Mouse (Mus musculus): ENCODE data around the gene Ank3. TPM values are rescaled to one million over a fixed set of nuclear protein-coding genes. Genes with fewer than 3 reads are reported as not detected.

Ank3 gene
- polyA plus RNA-seq, 1 experiment from 2014 or later: 102 TPM

GRCm38 (mm10) chr10:69662338-69662737, 263.8 kb downstream of the Ank3 start:
- peak; percentile 77 for ATAC-seq
- Histone ChIP-seq H3K9me3 (no peaks in the 10 kb centered on the region), H3K27ac (no peak overlapping the region; the same call in 1 of the 2 replicates), H3K4me3 (replicated peaks) (no peak overlapping the region), H3K36me3 (no peaks in the 10 kb centered on the region), H3K4me1 (replicated peaks) (peaks cover 10% of the 10 kb centered on the region), H3K9ac (replicated peaks) (no peak overlapping the region), H3K4me2 (replicated peaks) (no peak overlapping the region), H3K27me3 (no peaks in the 10 kb centered on the region)
- 9% methylated on average over 7 of the region's 7 CpGs for WGBS

GRCm38 (mm10) chr10:69667482-69667881, 268.9 kb downstream of the Ank3 start:
- Histone ChIP-seq H3K9ac (replicated peaks) (no peak overlapping the region), H3K9me3 (no peaks in the 10 kb centered on the region), H3K36me3 (no peaks in the 10 kb centered on the region), H3K27ac (no peak overlapping the region), H3K4me3 (replicated peaks) (no peak overlapping the region), H3K4me2 (replicated peaks) (no peak overlapping the region), H3K4me1 (replicated peaks) (peaks cover 8% of the 10 kb centered on the region; the same call in 1 of the 2 replicates), H3K27me3 (no peaks in the 10 kb centered on the region)
- WGBS: 70% methylated on average over 4 of the region's 4 CpGs
- no peak for ATAC-seq

GRCm38 (mm10) chr10:69670496-69670895, 271.9 kb downstream of the Ank3 start:
- 0 out of 2 replicates have a peak, but pooled peaks cover 3% of the 10 kb centered on the region for H3K4me1 ChIP-seq (replicated peaks)

DNA sequence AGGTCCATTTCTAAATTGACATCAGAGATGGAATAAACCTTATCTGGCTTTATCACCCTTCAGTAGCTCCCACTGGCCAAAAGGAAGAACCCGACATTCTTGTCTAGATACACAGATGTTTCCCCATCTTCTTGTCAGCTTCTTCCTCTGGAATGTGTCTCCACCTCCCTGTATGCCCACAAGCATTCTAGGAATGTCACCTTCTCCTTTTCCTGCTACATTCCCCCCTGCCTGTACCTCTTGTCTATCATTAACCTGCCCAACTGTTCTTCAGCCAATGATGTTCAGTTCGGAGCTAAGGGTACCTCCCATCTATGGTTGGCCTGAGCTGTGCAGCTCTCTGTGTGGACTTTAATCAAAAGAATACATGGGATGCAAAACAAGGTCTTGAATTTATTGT, 272.4 kb downstream of the Ank3 start:
- H3K4me1 ChIP-seq (replicated peaks): no peaks in the 10 kb centered on the region
- H3K36me3 ChIP-seq: no peaks in the 10 kb centered on the region
- no peak overlapping the region for H3K9ac ChIP-seq (replicated peaks)
- WGBS: 92% methylated on average over 2 of the region's 2 CpGs
- no peak overlapping the region for H3K27ac ChIP-seq
- H3K27me3 ChIP-seq: no peaks in the 10 kb centered on the region
- H3K4me2 ChIP-seq (replicated peaks): no peak overlapping the region
- no peak for ATAC-seq
- H3K4me3 ChIP-seq (replicated peaks): no peak overlapping the region
- no peaks in the 10 kb centered on the region for H3K9me3 ChIP-seq

More at GRCm38 (mm10) chr10:69670496-69670895, 271.9 kb downstream of the Ank3 start:
- Histone ChIP-seq H3K9me3 (no peaks in the 10 kb centered on the region), H3K9ac (replicated peaks) (no peak overlapping the region), H3K4me3 (replicated peaks) (no peak overlapping the region), H3K27me3 (no peaks in the 10 kb centered on the region), H3K27ac (no peak overlapping the region), H3K36me3 (no peaks in the 10 kb centered on the region), H3K4me2 (replicated peaks) (no peak overlapping the region)
- no peak for ATAC-seq
- WGBS: 64% methylated on average over 1 of the region's 1 CpGs

- Histone ChIP-seq H3K36me3 (no peaks in the 10 kb centered on the region), H3K4me3 (replicated peaks) (no peak overlapping the region), H3K27me3 (no peaks in the 10 kb centered on the region), H3K4me2 (replicated peaks) (no peak overlapping the region), H3K27ac (no peak overlapping the region), H3K9me3 (no peaks in the 10 kb centered on the region), H3K9ac (replicated peaks) (no peak overlapping the region), H3K4me1 (replicated peaks) (no peaks in the 10 kb centered on the region)
- no peak for ATAC-seq
- 91% methylated on average over 3 of the region's 3 CpGs for WGBS
Observed at GRCm38 (mm10) chr10:69671505-69671904, 272.9 kb downstream of the Ank3 start.

DNA sequence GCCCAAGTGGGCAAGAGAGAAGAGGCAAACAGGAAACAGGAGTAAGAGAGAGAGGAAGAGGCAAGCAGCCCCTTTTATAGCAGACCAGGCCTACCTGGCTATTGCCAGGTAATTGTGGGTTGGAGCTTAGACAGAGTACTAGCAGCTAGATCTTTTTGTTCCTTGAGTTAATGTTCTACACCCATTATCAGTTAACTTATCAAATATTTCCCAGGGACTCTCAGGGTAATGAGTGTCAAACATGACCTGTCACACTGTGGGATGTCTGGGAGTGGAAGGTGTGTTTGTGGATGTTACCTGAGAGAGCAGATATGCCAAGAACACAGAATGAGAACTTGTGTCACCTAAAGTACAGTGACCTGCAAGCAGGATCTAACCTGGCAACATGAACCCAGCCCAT, 274.0 kb downstream of the Ank3 start:
- Histone ChIP-seq H3K36me3 (no peaks in the 10 kb centered on the region), H3K9ac (replicated peaks) (no peak overlapping the region), H3K4me3 (replicated peaks) (no peak overlapping the region), H3K27me3 (no peaks in the 10 kb centered on the region), H3K9me3 (no peaks in the 10 kb centered on the region), H3K4me2 (replicated peaks) (no peak overlapping the region), H3K4me1 (replicated peaks) (no peaks in the 10 kb centered on the region), H3K27ac (no peak overlapping the region)
- no peak for ATAC-seq

- 0 out of 2 replicates have a peak overlapping the region, but pooled peaks have one; percentile 3 for H3K4me2 ChIP-seq (replicated peaks)
- no peak overlapping the region for H3K9ac ChIP-seq (replicated peaks)
- H3K9me3 ChIP-seq: 0 out of 2 replicates have a peak, but pooled peaks cover 4% of the 10 kb centered on the region
- no peak overlapping the region for H3K4me3 ChIP-seq (replicated peaks)
- H3K27ac ChIP-seq: peak overlapping the region; percentile 69
- no peaks in the 10 kb centered on the region for H3K36me3 ChIP-seq
- peak; percentile 82 for ATAC-seq
- no peaks in the 10 kb centered on the region for H3K27me3 ChIP-seq
- peaks cover 6% of the 10 kb centered on the region for H3K4me1 ChIP-seq (replicated peaks)
- WGBS: 36% methylated on average over 15 of the region's 15 CpGs
Observed at GRCm38 (mm10) chr10:69678230-69678629, 279.7 kb downstream of the Ank3 start.

- Histone ChIP-seq H3K9me3 (peaks cover 15% of the 10 kb centered on the region; the same call in 1 of the 2 replicates), H3K4me1 (replicated peaks) (peaks cover 26% of the 10 kb centered on the region), H3K36me3 (no peaks in the 10 kb centered on the region), H3K9ac (replicated peaks) (no peak overlapping the region), H3K27me3 (no peaks in the 10 kb centered on the region), H3K4me3 (replicated peaks) (no peak overlapping the region), H3K27ac (no peak overlapping the region), H3K4me2 (replicated peaks) (no peak overlapping the region)
- 90% methylated on average over 1 of the region's 1 CpGs for WGBS
- no peak for ATAC-seq
Observed at GRCm38 (mm10) chr10:69686336-69686735, 287.8 kb downstream of the Ank3 start.

GRCm38 (mm10) chr10:69689096-69689495, 290.5 kb downstream of the Ank3 start:
- no peaks in the 10 kb centered on the region for H3K27me3 ChIP-seq
- no peak overlapping the region for H3K4me2 ChIP-seq (replicated peaks)
- H3K9me3 ChIP-seq: 0 out of 2 replicates have a peak, but pooled peaks cover 7% of the 10 kb centered on the region
- peaks cover 27% of the 10 kb centered on the region for H3K4me1 ChIP-seq (replicated peaks)
- ATAC-seq: no peak
- H3K36me3 ChIP-seq: no peaks in the 10 kb centered on the region
- no peak overlapping the region for H3K9ac ChIP-seq (replicated peaks)
- H3K27ac ChIP-seq: peak overlapping the region; percentile 27; the same call in 1 of the 2 replicates
- H3K4me3 ChIP-seq (replicated peaks): no peak overlapping the region
- 88% methylated on average over 12 of the region's 12 CpGs for WGBS

GRCm38 (mm10) chr10:69690131-69690960, 291.8 kb downstream of the Ank3 start:
- Histone ChIP-seq H3K4me1 (replicated peaks) (peaks cover 27% of the 10 kb centered on the region), H3K9ac (replicated peaks) (peak overlapping the region; percentile 30; the same call in 1 of the 2 replicates), H3K36me3 (no peaks in the 10 kb centered on the region), H3K4me3 (replicated peaks) (peak overlapping the region; percentile 11), H3K9me3 (0 out of 2 replicates have a peak, but pooled peaks cover 3% of the 10 kb centered on the region), H3K27ac (peak overlapping the region; percentile 76), H3K27me3 (no peaks in the 10 kb centered on the region), H3K4me2 (replicated peaks) (peak overlapping the region; percentile 48)
- ATAC-seq: peak; percentile 86
- 7% methylated on average over 12 of the region's 12 CpGs for WGBS

GRCm38 (mm10) chr10:69690961-69691451, 292.4 kb downstream of the Ank3 start:
- Histone ChIP-seq H3K36me3 (no peaks in the 10 kb centered on the region), H3K27me3 (no peaks in the 10 kb centered on the region), H3K4me2 (replicated peaks) (peak overlapping the region; percentile 48), H3K9me3 (no peaks in the 10 kb centered on the region), H3K27ac (peak overlapping the region; percentile 76), H3K4me3 (replicated peaks) (peak overlapping the region; percentile 11), H3K9ac (replicated peaks) (peak overlapping the region; percentile 30; the same call in 1 of the 2 replicates), H3K4me1 (replicated peaks) (peaks cover 31% of the 10 kb centered on the region)
- WGBS: 4% methylated on average over 6 of the region's 6 CpGs
- ATAC-seq: peak; percentile 75

- H3K4me1 ChIP-seq (replicated peaks): peaks cover 17% of the 10 kb centered on the region
- no peak overlapping the region for H3K27ac ChIP-seq
Observed at GRCm38 (mm10) chr10:69696019-69696418, 297.4 kb downstream of the Ank3 start.

More at GRCm38 (mm10) chr10:69696019-69696418, 297.4 kb downstream of the Ank3 start:
- no peaks in the 10 kb centered on the region for H3K27me3 ChIP-seq
- H3K36me3 ChIP-seq: no peaks in the 10 kb centered on the region
- no peak overlapping the region for H3K4me2 ChIP-seq (replicated peaks)
- H3K4me3 ChIP-seq (replicated peaks): no peak overlapping the region
- no peak for ATAC-seq
- H3K9me3 ChIP-seq: no peaks in the 10 kb centered on the region
- WGBS: 61% methylated on average over 9 of the region's 9 CpGs
- H3K9ac ChIP-seq (replicated peaks): no peak overlapping the region

All from midbrain, embryonic 13.5 days (tissue).